Mouse (Mus musculus) C2C12 (cell line): ENCODE measurements at regions not wholly inside any gene's neighbourhood (a gene's known extent, or its start where the extent isn't known, plus 50 kb on each side); places are given as distances from the start of the nearest gene placed in this dataset.

Experiments used
- H3K27me3 ChIP-seq: one replicate; pipeline ENCODE4 v1.6.1; 2011; ENCODE audit not compliant: control insufficient read depth, insufficient read depth, insufficient read length
- H3K36me3 ChIP-seq: one replicate; pipeline ENCODE4 v1.6.1; 2011; ENCODE audit not compliant: control insufficient read depth, insufficient read depth
- H3K4me3 ChIP-seq: one replicate; pipeline ENCODE4 v1.5.1; 2011; ENCODE audit warnings: mild to moderate bottlenecking, control low read depth; ENCODE audit not compliant: poor library complexity, insufficient read depth, severe bottlenecking
- H3K79me2 ChIP-seq: one replicate; pipeline ENCODE4 v1.6.1; 2011; ENCODE audit not compliant: control insufficient read depth, insufficient read depth
- H3K79me3 ChIP-seq: one replicate; pipeline ENCODE4 v1.6.1; 2011; ENCODE audit warnings: low read depth, control low read depth
- H3ac ChIP-seq: one replicate; pipeline ENCODE3; 2011; ENCODE audit warnings: low read depth; ENCODE audit not compliant: control insufficient read depth, insufficient read length
- CEBPB ChIP-seq: IDR thresholded peaks from one replicate; pipeline ENCODE4 v1.6.1; 2011; ENCODE audit warnings: low read depth, mild to moderate bottlenecking, control low read depth, moderate library complexity
- CTCF ChIP-seq: IDR thresholded peaks from one replicate; pipeline ENCODE4 v1.5.1; 2011; ENCODE audit not compliant: control insufficient read depth, insufficient read depth, insufficient read length
- FOSL1 ChIP-seq: IDR thresholded peaks from one replicate; pipeline ENCODE4 v1.8.0; 2011; ENCODE audit warnings: mild to moderate bottlenecking, low read length; ENCODE audit not compliant: poor library complexity, insufficient read depth, severe bottlenecking
- MAX ChIP-seq: IDR thresholded peaks from one replicate; pipeline ENCODE4 v1.6.1; 2011; ENCODE audit warnings: mild to moderate bottlenecking, control low read depth
- MYOD1 ChIP-seq: IDR thresholded peaks from one replicate; pipeline ENCODE4 v1.6.1; 2011; ENCODE audit warnings: low read depth; ENCODE audit not compliant: control insufficient read depth, insufficient read length
- MYOG ChIP-seq: IDR thresholded peaks from one replicate; pipeline ENCODE4 v1.6.1; 2011; ENCODE audit not compliant: control insufficient read depth, insufficient read length; ENCODE audit errors: extremely low read depth
- USF1 ChIP-seq: IDR thresholded peaks from one replicate; pipeline ENCODE4 v1.6.1; 2011; ENCODE audit warnings: low read depth, mild to moderate bottlenecking, control low read depth, moderate library complexity

GRCm38 (mm10) chr11:22420003-22420723 is 78.1 kb upstream of the Ehbp1 start:
- no peaks in the 10 kb centered on the region for H3K79me2 ChIP-seq
- no peaks in the 10 kb centered on the region for H3K36me3 ChIP-seq
- TF ChIP-seq FOSL1: no peak
- no peak for TF ChIP-seq MYOG
- TF ChIP-seq MYOD1: no peak
- TF ChIP-seq CEBPB: no peak
- no peak for TF ChIP-seq CTCF
- no peak for TF ChIP-seq USF1
- no peak for TF ChIP-seq MAX
- peaks cover 4% of the 10 kb centered on the region for H3K27me3 ChIP-seq
- no peak overlapping the region for H3ac ChIP-seq
- H3K4me3 ChIP-seq: no peak overlapping the region
- H3K79me3 ChIP-seq: no peaks in the 10 kb centered on the region

- TF ChIP-seq MYOG: no peak
- TF ChIP-seq MYOD1: no peak
- no peak for TF ChIP-seq CTCF
- TF ChIP-seq MAX: no peak
- TF ChIP-seq CEBPB: no peak
- Histone ChIP-seq H3K79me2 (no peaks in the 10 kb centered on the region), H3K27me3 (peaks cover 4% of the 10 kb centered on the region), H3K4me3 (no peak overlapping the region), H3K36me3 (no peaks in the 10 kb centered on the region), H3ac (no peak overlapping the region), H3K79me3 (no peaks in the 10 kb centered on the region)
These were observed 79.7 kb upstream of the Ehbp1 start for GRCm38 (mm10) chr11:22421762-22422161.

- no peak overlapping the region for H3ac ChIP-seq
- no peak overlapping the region for H3K4me3 ChIP-seq
- no peaks in the 10 kb centered on the region for H3K36me3 ChIP-seq
- H3K79me2 ChIP-seq: no peaks in the 10 kb centered on the region
- no peaks in the 10 kb centered on the region for H3K79me3 ChIP-seq
- H3K27me3 ChIP-seq: no peaks in the 10 kb centered on the region
- TF ChIP-seq USF1: peak; percentile 96
- peak; percentile 41 for TF ChIP-seq CTCF
- TF ChIP-seq FOSL1: peak; percentile 62
- no peak for TF ChIP-seq CEBPB
- TF ChIP-seq MYOD1: no peak
- TF ChIP-seq MYOG: no peak
- TF ChIP-seq MAX: peak; percentile 87
These were observed 74.6 kb upstream of the Tmem17 start for GRCm38 (mm10) chr11:22437140-22437850.

GRCm38 (mm10) chr11:22437851-22438215 is 74.1 kb upstream of the Tmem17 start:
- TF ChIP-seq MYOG (no peak), MAX (no peak), MYOD1 (no peak), CEBPB (no peak), CTCF (no peak), USF1 (no peak), FOSL1 (no peak)
- H3K79me2 ChIP-seq: no peaks in the 10 kb centered on the region
- H3K27me3 ChIP-seq: no peaks in the 10 kb centered on the region
- no peaks in the 10 kb centered on the region for H3K79me3 ChIP-seq
- no peaks in the 10 kb centered on the region for H3K36me3 ChIP-seq
- no peak overlapping the region for H3K4me3 ChIP-seq
- no peak overlapping the region for H3ac ChIP-seq

GRCm38 (mm10) chr11:22438441-22439066 is 73.3 kb upstream of the Tmem17 start:
- Histone ChIP-seq H3K4me3 (no peak overlapping the region), H3ac (no peak overlapping the region), H3K27me3 (no peaks in the 10 kb centered on the region), H3K79me2 (no peaks in the 10 kb centered on the region), H3K79me3 (no peaks in the 10 kb centered on the region), H3K36me3 (no peaks in the 10 kb centered on the region)
- no peak for TF ChIP-seq CEBPB
- no peak for TF ChIP-seq MYOG
- TF ChIP-seq USF1: no peak
- no peak for TF ChIP-seq FOSL1
- TF ChIP-seq CTCF: no peak
- TF ChIP-seq MYOD1: no peak
